Comparison of ENCODE assay signal across 14 mouse cellular contexts in genomic region chr14:45434220-45434619, GRCm38 (mm10). TPM values are rescaled to one million over a fixed set of nuclear protein-coding genes. Genes with fewer than 3 reads are reported as not detected.
DNase-seq lines count a peak whose midpoint lies in the region; ATAC-seq and TF ChIP-seq lines count a peak whose summit lies in the region.
"Had no signal": no experiment of that assay in that cellular context is flagged by ENCODE, and none has a peak within 500 bp of the region (broad histone marks: within the 10 kb centered on the region; RNA-seq: fewer than 3 reads in every experiment).

No protein-coding gene starts in this region.

- no peaks in the 10 kb centered on the region for H3K36me3 ChIP-seq in heart, postnatal 0 days (replicated peaks; ENCODE audit: control insufficient read depth, insufficient read depth, low read length)
- H3K36me3 ChIP-seq: forebrain, embryonic 10.5 days; neural tube, embryonic 15.5 days had no signal

- H3K4me3 ChIP-seq in heart, postnatal 0 days (ENCODE audit: low read depth, low read length): no peak overlapping the region
- no peak overlapping the region for H3K4me3 ChIP-seq in lung, adult 2 months (replicated peaks; ENCODE audit: extremely low read depth, low read depth, low read length)
- H3K4me3 ChIP-seq: forebrain, embryonic 10.5 days; neural tube, embryonic 15.5 days had no signal

- peak; percentile 44 for TF ChIP-seq CTCF in heart, postnatal 0 days (IDR thresholded peaks at IDR 0.05; ENCODE audit: low read depth)
- TF ChIP-seq CTCF in lung, adult 2 months (IDR thresholded peaks at IDR 0.05; ENCODE audit: insufficient read depth, low read length): peak; percentile 38

- H3K4me2 ChIP-seq in heart, postnatal 0 days (ENCODE audit: low read depth, low read length): no peak overlapping the region
- H3K4me2 ChIP-seq: neural tube, embryonic 15.5 days had no signal

- TF ChIP-seq EP300 in heart, postnatal 0 days (IDR thresholded peaks at IDR 0.05; ENCODE audit: low read depth): no peak

- WGBS in heart, postnatal 0 days: 68% methylated on average over 6 of the region's 6 CpGs
- WGBS in lung, adult 2 months: 73% methylated on average over 6 of the region's 6 CpGs

- TF ChIP-seq POLR2A in lung, adult 2 months (IDR thresholded peaks at IDR 0.05; ENCODE audit: borderline replicate concordance, extremely low read depth, low read depth, low read length): no peak

- H3K9ac ChIP-seq in heart, postnatal 0 days (replicated peaks; ENCODE audit: low read depth, low read length): no peak overlapping the region
- H3K9ac ChIP-seq: neural tube, embryonic 15.5 days had no signal

- intact Hi-C loops in heart, postnatal 14 days (cut with DNase I): no loop called here

- no peak for ATAC-seq in heart, postnatal 0 days (ENCODE audit: insufficient read depth, low read depth)

- H3K9me3 ChIP-seq in heart, postnatal 0 days (replicated peaks; ENCODE audit: control insufficient read depth, low read length): peaks cover 9% of the 10 kb centered on the region; the same call in 1 of the 2 replicates
- H3K9me3 ChIP-seq: neural tube, embryonic 15.5 days had no signal

- no peak overlapping the region for H3K27ac ChIP-seq in heart, postnatal 0 days (ENCODE audit: low read depth)
- H3K27ac ChIP-seq: forebrain, embryonic 10.5 days; macrophage; neural tube, embryonic 15.5 days had no signal

- DNase-seq in heart, postnatal 0 days (ENCODE audit: low spot score): no peak
- no peak for DNase-seq in heart, postnatal 14 days
- no peak for DNase-seq in lung, adult 2 months
- no peak for DNase-seq in lung, postnatal 14 days
- DNase-seq in ES-CJ7 (ENCODE audit: low read depth, low spot score): peak; percentile 59
- DNase-seq in induced T-regulatory cell, adult 2 months (ENCODE audit: low read depth): peak; percentile 11
- DNase-seq in thymus, postnatal 36 days: no peak
- no peak for DNase-seq in layer of hippocampus, adult 11-12 months (ENCODE audit: low spot score)
- DNase-seq: cerebellum, adult 9-11 months; kidney, adult 18-20 months; thymus, adult 18-20 months had no signal

- H3K27me3 ChIP-seq in heart, postnatal 0 days (ENCODE audit: control insufficient read depth, insufficient read depth, low read length): no peaks in the 10 kb centered on the region
- H3K27me3 ChIP-seq: neural tube, embryonic 15.5 days had no signal

- H3K4me1 ChIP-seq in heart, postnatal 0 days (ENCODE audit: control insufficient read depth, insufficient read depth): no peaks in the 10 kb centered on the region
- H3K4me1 ChIP-seq in lung, adult 2 months (ENCODE audit: control insufficient read depth, insufficient read depth, low read length): no peaks in the 10 kb centered on the region
- H3K4me1 ChIP-seq: neural tube, embryonic 15.5 days had no signal

RNA-seq across cellular contexts. Expression of gene Gnpnat1, which starts 29.5 kb away (rescaled TPM):
- 5.3 and 11.0 TPM in 2 replicates for total RNA-seq in heart, postnatal 0 days (2014; rRNA removed; ENCODE audit: low replicate concordance)
- polyA plus RNA-seq in heart, postnatal 0 days (2015; fragmentation: Nextera tagmentation; extraction: Ambion mirVana): 18.6 and 22.1 TPM in 2 replicates
- 10 to 100 TPM; 10.2 to 11.9 TPM for total RNA-seq in heart, postnatal 14 days (2021)
- polyA plus RNA-seq in lung, adult 2 months (2012; rRNA removed): 3.2 and 3.7 TPM in 2 replicates

Comparison
In these comparisons a context has a peak if more than half of its experiments do, and no peak if none do; other contexts are left out.
1. DNase-seq: peak in ES-CJ7 (single experiment) and induced T-regulatory cell, adult 2 months (single experiment); none in heart, postnatal 0 days (single experiment), heart, postnatal 14 days (0 of 2), lung, adult 2 months (single experiment), lung, postnatal 14 days (single experiment), thymus, postnatal 36 days (0 of 2) and layer of hippocampus, adult 11-12 months (single experiment).